Mouse (Mus musculus) hindbrain, embryonic 13.5 days (tissue): Measurements from ENCODE around the gene Uhrf1. TPM values are rescaled to one million over a fixed set of nuclear protein-coding genes. Genes with fewer than 3 reads are reported as not detected.

Source experiments
- ATAC-seq: fragments of 200-750 bp; cut with Nextera tagmentation; 2 replicates; pipeline ENCODE4 v1.8.0; 2017; ENCODE audit warnings: moderate TSS enrichment; ENCODE audit not compliant: low FRiP score
- H3K27ac ChIP-seq: fragments of 300-500 bp; sonication (generic); 2 replicates; pipeline ENCODE4 v1.5.1; 2015; ENCODE audit warnings: inconsistent platforms, mild to moderate bottlenecking, moderate library complexity
- H3K27me3 ChIP-seq: fragments of 300-500 bp; sonication (generic); 2 replicates; pipeline ENCODE4 v1.6.1; 2015; ENCODE audit warnings: mild to moderate bottlenecking, inconsistent platforms
- H3K36me3 ChIP-seq: fragments of 300-500 bp; sonication (generic); 2 replicates; pipeline ENCODE4 v1.6.1; 2015; ENCODE audit warnings: mild to moderate bottlenecking, inconsistent platforms
- H3K4me1 ChIP-seq: fragments of 300-500 bp; sonication (generic); replicated peaks from 2 replicates; pipeline ENCODE4 v1.6.1; 2015; ENCODE audit warnings: inconsistent platforms
- H3K4me2 ChIP-seq: fragments of 300-500 bp; sonication (generic); 2 replicates; pipeline ENCODE4 v1.6.1; 2015; ENCODE audit warnings: inconsistent platforms, mild to moderate bottlenecking, moderate library complexity
- H3K4me3 ChIP-seq: fragments of 300-500 bp; sonication (generic); 2 replicates; pipeline ENCODE4 v1.5.1; 2015; ENCODE audit warnings: mild to moderate bottlenecking, inconsistent platforms
- H3K9ac ChIP-seq: fragments of 300-500 bp; sonication (generic); 2 replicates; pipeline ENCODE4 v1.6.1; 2015; ENCODE audit warnings: mild to moderate bottlenecking, inconsistent platforms
- H3K9me3 ChIP-seq: fragments of 300-500 bp; sonication (generic); 2 replicates; pipeline ENCODE4 v1.6.1; 2016; ENCODE audit warnings: inconsistent platforms
- WGBS: fragments of 180-500 bp; shearing (Covaris S2); methylation state at CpG from one replicate; pipeline ENCODE4 v1.1.7; 2015; 5-methylcytosine and 5-hydroxymethylcytosine counted together
- polyA plus RNA-seq: library from polyadenylated mRNA; unstranded; fragments of >200 nt; fragmentation: Nextera tagmentation; extraction: Ambion mirVana; gene quantifications from 2 replicates; pipeline ENCODE4 v1.2.1, GENCODE M21; 2015

Uhrf1 gene
- polyA plus RNA-seq, 1 experiment from 2014 or later = 27.1 TPM

- ATAC-seq = no peak
- no peaks in the 10 kb centered on the region for H3K9me3 ChIP-seq
- peaks cover 6% of the 10 kb centered on the region for H3K36me3 ChIP-seq
- H3K9ac ChIP-seq = no peak overlapping the region
- WGBS = 95% methylated on average over 6 of the region's 6 CpGs
- no peak overlapping the region for H3K4me3 ChIP-seq
- H3K4me2 ChIP-seq = no peak overlapping the region
- H3K27me3 ChIP-seq = no peaks in the 10 kb centered on the region
- H3K4me1 ChIP-seq = peaks cover 54% of the 10 kb centered on the region
- H3K27ac ChIP-seq = no peak overlapping the region
These were observed 34.7 kb downstream of the Uhrf1 start for GRCm38 (mm10) chr17:56337791-56338190.

GRCm38 (mm10) chr17:56338909-56339308 is 35.8 kb downstream of the Uhrf1 start:
- ATAC-seq = no peak
- no peak overlapping the region for H3K4me2 ChIP-seq
- WGBS = 49% methylated on average over 4 of the region's 4 CpGs
- no peak overlapping the region for H3K9ac ChIP-seq
- peaks cover 6% of the 10 kb centered on the region for H3K36me3 ChIP-seq
- no peaks in the 10 kb centered on the region for H3K9me3 ChIP-seq
- no peak overlapping the region for H3K4me3 ChIP-seq
- H3K27me3 ChIP-seq = no peaks in the 10 kb centered on the region
- no peak overlapping the region for H3K27ac ChIP-seq
- H3K4me1 ChIP-seq = peaks cover 55% of the 10 kb centered on the region

GRCm38 (mm10) chr17:56340717-56341116 is 37.6 kb downstream of the Uhrf1 start:
- no peak for ATAC-seq
- Histone ChIP-seq H3K9me3 (no peaks in the 10 kb centered on the region), H3K4me3 (no peak overlapping the region), H3K4me2 (no peak overlapping the region), H3K4me1 (peaks cover 51% of the 10 kb centered on the region), H3K27ac (no peak overlapping the region), H3K36me3 (peaks cover 9% of the 10 kb centered on the region; the same call in 1 of the 2 replicates), H3K9ac (0 out of 2 replicates have a peak overlapping the region, but pooled peaks have one; percentile 13), H3K27me3 (no peaks in the 10 kb centered on the region)

- ATAC-seq = no peak
- Histone ChIP-seq H3K9ac (no peak overlapping the region), H3K4me1 (peaks cover 48% of the 10 kb centered on the region), H3K9me3 (no peaks in the 10 kb centered on the region), H3K36me3 (peaks cover 9% of the 10 kb centered on the region; the same call in 1 of the 2 replicates), H3K27me3 (no peaks in the 10 kb centered on the region), H3K4me3 (no peak overlapping the region), H3K27ac (no peak overlapping the region), H3K4me2 (no peak overlapping the region)
- WGBS = 78% methylated on average over 3 of the region's 3 CpGs
These were observed 40.3 kb downstream of the Uhrf1 start for GRCm38 (mm10) chr17:56343466-56343865.

GRCm38 (mm10) chr17:56345364-56345763 is 42.2 kb downstream of the Uhrf1 start:
- H3K4me1 ChIP-seq = peaks cover 61% of the 10 kb centered on the region
- no peak for ATAC-seq
- WGBS = 91% methylated on average over 2 of the region's 2 CpGs
- no peak overlapping the region for H3K9ac ChIP-seq
- peaks cover 9% of the 10 kb centered on the region; the same call in 1 of the 2 replicates for H3K36me3 ChIP-seq
- no peak overlapping the region for H3K4me3 ChIP-seq
- no peak overlapping the region for H3K4me2 ChIP-seq
- no peak overlapping the region for H3K27ac ChIP-seq
- H3K27me3 ChIP-seq = no peaks in the 10 kb centered on the region
- H3K9me3 ChIP-seq = no peaks in the 10 kb centered on the region

- no peak for ATAC-seq
These were observed 45.0 kb downstream of the Uhrf1 start for GRCm38 (mm10) chr17:56348128-56348527.

GRCm38 (mm10) chr17:56348586-56348985 is 45.5 kb downstream of the Uhrf1 start:
- Histone ChIP-seq H3K4me2 (no peak overlapping the region), H3K27me3 (no peaks in the 10 kb centered on the region), H3K9ac (no peak overlapping the region), H3K36me3 (peaks cover 33% of the 10 kb centered on the region), H3K4me3 (no peak overlapping the region), H3K9me3 (no peaks in the 10 kb centered on the region), H3K4me1 (peaks cover 45% of the 10 kb centered on the region), H3K27ac (no peak overlapping the region)
- no peak for ATAC-seq

More at GRCm38 (mm10) chr17:56348128-56348527, 45.0 kb downstream of the Uhrf1 start:
- no peak overlapping the region for H3K27ac ChIP-seq
- no peak overlapping the region for H3K4me2 ChIP-seq
- no peaks in the 10 kb centered on the region for H3K27me3 ChIP-seq
- no peak overlapping the region for H3K4me3 ChIP-seq
- peaks cover 29% of the 10 kb centered on the region for H3K36me3 ChIP-seq
- H3K4me1 ChIP-seq = peaks cover 49% of the 10 kb centered on the region
- H3K9ac ChIP-seq = peak overlapping the region; percentile 19; the same call in 1 of the 2 replicates
- no peaks in the 10 kb centered on the region for H3K9me3 ChIP-seq
- WGBS = 70% methylated on average over 4 of the region's 4 CpGs

- Histone ChIP-seq H3K36me3 (peaks cover 45% of the 10 kb centered on the region), H3K27ac (no peak overlapping the region), H3K4me1 (peaks cover 39% of the 10 kb centered on the region), H3K9ac (no peak overlapping the region), H3K9me3 (no peaks in the 10 kb centered on the region), H3K27me3 (no peaks in the 10 kb centered on the region), H3K4me2 (no peak overlapping the region), H3K4me3 (no peak overlapping the region)
- WGBS = 43% methylated on average over 2 of the region's 2 CpGs
- ATAC-seq = peak; percentile 46
These were observed 47.6 kb downstream of the Uhrf1 start for GRCm38 (mm10) chr17:56350694-56351093.

- WGBS = 70% methylated on average over 9 of the region's 9 CpGs
- Histone ChIP-seq H3K4me3 (no peak overlapping the region), H3K9me3 (no peaks in the 10 kb centered on the region), H3K27ac (0 out of 2 replicates have a peak overlapping the region, but pooled peaks have one; percentile 9), H3K4me2 (no peak overlapping the region), H3K36me3 (peaks cover 80% of the 10 kb centered on the region), H3K4me1 (peaks cover 28% of the 10 kb centered on the region), H3K27me3 (no peaks in the 10 kb centered on the region), H3K9ac (no peak overlapping the region)
- peak; percentile 47; the same call in 1 of the 2 replicates for ATAC-seq
These were observed 54.1 kb downstream of the Uhrf1 start for GRCm38 (mm10) chr17:56356921-56357885.

GRCm38 (mm10) chr17:56359183-56359725 is 56.1 kb downstream of the Uhrf1 start:
- no peak overlapping the region for H3K27ac ChIP-seq
- 92% methylated on average over 3 of the region's 3 CpGs for WGBS

GRCm38 (mm10) chr17:56359864-56360263 is 56.7 kb downstream of the Uhrf1 start:
- Histone ChIP-seq H3K9me3 (no peaks in the 10 kb centered on the region), H3K27me3 (no peaks in the 10 kb centered on the region), H3K4me1 (peaks cover 43% of the 10 kb centered on the region), H3K27ac (peak overlapping the region; percentile 79), H3K4me2 (no peak overlapping the region), H3K36me3 (peaks cover 67% of the 10 kb centered on the region), H3K9ac (peak overlapping the region; percentile 51), H3K4me3 (no peak overlapping the region)
- WGBS = 90% methylated on average over 1 of the region's 1 CpGs
- no peak for ATAC-seq

More at GRCm38 (mm10) chr17:56359183-56359725, 56.1 kb downstream of the Uhrf1 start:
- Histone ChIP-seq H3K36me3 (peaks cover 73% of the 10 kb centered on the region), H3K4me3 (no peak overlapping the region), H3K9me3 (no peaks in the 10 kb centered on the region), H3K4me2 (no peak overlapping the region), H3K4me1 (peaks cover 42% of the 10 kb centered on the region), H3K27me3 (no peaks in the 10 kb centered on the region), H3K9ac (peak overlapping the region; percentile 51; the same call in 1 of the 2 replicates)
- no peak for ATAC-seq

GRCm38 (mm10) chr17:56360451-56360850 is 57.3 kb downstream of the Uhrf1 start:
- Histone ChIP-seq H3K36me3 (peaks cover 61% of the 10 kb centered on the region), H3K27me3 (no peaks in the 10 kb centered on the region), H3K4me3 (no peak overlapping the region), H3K9ac (peak overlapping the region; percentile 51), H3K4me1 (peaks cover 49% of the 10 kb centered on the region), H3K9me3 (no peaks in the 10 kb centered on the region), H3K27ac (peak overlapping the region; percentile 79), H3K4me2 (no peak overlapping the region)
- 44% methylated on average over 8 of the region's 8 CpGs for WGBS
- no peak for ATAC-seq
